Mouse (Mus musculus) spleen, embryonic (tissue): ENCODE measurements around the gene Lcn12.

Experiments used
- CTCF ChIA-PET: fragments of 350-600 bp; sonication (Branson Sonifier 250); formaldehyde crosslinking; loops from one replicate; lab custom pipeline; 2022; lab: Charles Lee

The Lcn12 gene

DNA sequence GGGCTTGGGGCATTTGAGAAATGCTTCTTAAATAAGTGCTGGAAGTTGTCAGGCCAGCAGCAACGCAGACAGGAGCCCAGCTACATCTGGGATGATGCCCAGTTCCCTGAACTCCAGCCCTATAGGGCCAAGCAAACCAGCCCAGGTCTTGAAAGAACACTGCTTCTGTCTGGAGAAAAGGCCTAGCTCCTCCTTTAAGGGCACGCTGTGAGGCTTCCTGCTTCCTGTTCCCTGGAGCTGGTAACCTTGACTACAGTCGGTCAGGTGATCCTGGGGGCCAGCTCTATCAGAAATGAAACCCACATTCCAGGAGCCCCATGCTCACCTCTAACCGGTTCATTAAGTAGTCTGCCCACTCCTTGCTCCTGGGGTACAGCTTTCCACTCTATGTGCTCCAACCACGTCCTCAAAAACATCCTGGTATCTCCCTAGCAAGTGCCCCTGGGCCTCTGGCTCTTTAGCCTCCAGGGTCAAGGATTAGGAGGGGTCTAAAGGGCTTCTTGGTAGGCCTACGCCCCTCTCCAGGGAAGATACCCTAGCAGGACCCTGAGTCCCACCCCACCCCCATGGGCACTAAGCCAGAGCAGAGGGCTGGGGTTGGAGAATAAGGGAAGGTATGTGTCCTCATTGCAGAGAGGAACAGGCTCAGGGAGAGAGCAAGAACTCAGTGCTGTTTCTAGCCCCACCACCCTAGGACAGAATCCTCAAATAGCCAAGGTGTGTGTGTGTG, 4.3 kb upstream of the Lcn12 start:
- CTCF ChIA-PET: no interaction called here

- CTCF ChIA-PET: no interaction called here
These were observed 2.8 kb upstream of the Lcn12 start for GRCm38 (mm10) chr2:25496462-25496861.

- CTCF ChIA-PET: no interaction called here
These were observed 723 bp downstream of the Lcn12 start for GRCm38 (mm10) chr2:25492988-25493387.

- CTCF ChIA-PET: no interaction called here
These were observed 5.0 kb downstream of the Lcn12 start for GRCm38 (mm10) chr2:25488671-25489068.

DNA sequence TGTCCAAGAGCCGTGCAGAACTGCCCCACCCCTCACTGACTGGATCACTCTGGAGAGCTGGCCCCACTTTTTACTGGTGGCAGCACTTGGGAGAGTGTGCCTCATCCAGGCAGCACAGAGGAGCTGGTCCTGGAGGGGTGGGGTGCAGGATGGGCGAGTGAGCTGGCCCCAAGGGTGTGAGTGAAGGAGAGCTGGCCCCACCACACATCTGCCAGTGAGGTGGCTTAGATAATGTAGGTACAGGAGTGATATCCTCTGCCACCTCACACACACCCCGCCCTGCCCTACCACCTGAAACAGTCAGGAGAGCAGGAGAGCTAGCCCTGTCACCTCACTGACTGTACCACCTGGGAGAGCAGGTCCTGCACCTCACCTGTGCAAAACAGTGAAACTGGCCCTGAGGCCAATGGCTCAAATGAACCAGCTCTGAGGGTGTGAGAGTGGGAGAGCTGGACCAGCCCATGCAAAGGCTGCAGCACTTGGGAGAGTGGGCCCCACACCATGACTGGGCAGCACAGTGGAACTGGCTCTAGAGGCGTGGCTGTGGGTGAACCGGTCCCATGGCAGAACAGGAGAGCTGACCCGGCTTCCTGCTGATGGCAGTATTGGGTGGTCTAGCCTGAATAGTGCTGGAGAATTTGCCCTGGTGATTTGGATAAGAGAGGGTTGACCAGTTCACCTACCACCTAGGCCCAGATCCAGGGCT, 5.6 kb downstream of the Lcn12 start:
- CTCF ChIA-PET: no interaction called here

DNA sequence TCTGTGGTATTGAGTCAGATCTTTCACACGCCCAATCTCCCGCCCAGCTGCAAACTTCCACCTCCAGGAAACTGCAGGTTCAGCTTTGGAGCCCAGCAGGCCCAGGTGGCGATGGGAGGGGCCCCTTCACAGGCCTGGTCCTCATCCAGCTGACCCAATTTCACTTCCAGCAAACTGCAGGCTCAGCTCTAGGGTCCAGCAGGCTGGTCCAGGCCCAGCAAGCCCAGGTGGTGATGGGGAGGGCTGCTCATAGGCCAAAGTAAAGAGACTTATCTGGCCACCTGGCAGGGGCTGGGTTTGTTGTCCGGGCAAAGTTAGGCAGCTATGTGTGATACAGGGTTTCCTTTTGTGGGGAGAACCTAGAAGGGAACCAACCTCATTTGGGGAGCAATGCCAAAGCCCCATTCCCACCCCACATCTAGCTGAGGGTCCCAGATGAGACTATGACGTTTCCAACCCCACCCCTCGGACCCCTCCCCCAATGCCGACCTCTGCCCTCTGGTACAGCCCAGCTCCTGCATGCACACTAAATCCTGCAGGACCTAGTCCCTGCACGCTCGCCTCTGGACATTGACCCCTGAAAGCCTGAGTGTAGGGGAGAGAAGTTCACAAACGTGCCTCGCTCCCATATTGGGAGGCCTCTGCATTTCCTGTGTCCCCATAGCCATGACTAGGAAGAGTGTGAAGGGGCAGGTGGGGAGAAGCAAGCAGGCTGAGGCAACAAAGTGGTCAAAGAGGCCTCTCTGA, 8.6 kb downstream of the Lcn12 start:
- CTCF ChIA-PET: interaction anchor here (0.7 kb wide), 1 partner anchor 66 kb away, joined by 3 read pairs; no protein-coding TSS in a partner anchor

DNA sequence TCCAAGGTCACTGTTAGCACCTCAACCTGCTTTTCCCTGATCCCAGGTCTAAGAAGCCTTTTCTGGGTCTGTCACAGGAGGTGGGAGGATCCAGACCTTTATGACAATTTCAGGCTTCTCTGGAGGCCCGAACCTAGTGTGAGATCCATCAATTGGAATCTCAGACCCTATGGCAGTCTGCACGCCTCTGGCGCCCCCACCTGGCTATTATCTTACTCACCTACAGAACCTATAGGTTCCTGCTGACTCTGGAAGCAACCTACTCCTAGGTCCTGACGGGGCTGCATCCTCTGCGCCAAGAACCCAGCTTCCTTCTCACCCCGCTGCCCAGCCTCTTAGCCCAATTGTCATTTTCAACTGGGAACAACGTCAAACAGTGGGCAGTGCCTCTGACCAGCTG, 10.7 kb downstream of the Lcn12 start:
- CTCF ChIA-PET: interaction anchor here (0.7 to 1.1 kb wide), 2 partner anchors 60 to 233 kb away, joined by 4 to 6 read pairs; partner anchors contain the start of gene Fut7

- CTCF ChIA-PET: no interaction called here
These were observed 13.2 kb downstream of the Lcn12 start for GRCm38 (mm10) chr2:25480541-25480940.

DNA sequence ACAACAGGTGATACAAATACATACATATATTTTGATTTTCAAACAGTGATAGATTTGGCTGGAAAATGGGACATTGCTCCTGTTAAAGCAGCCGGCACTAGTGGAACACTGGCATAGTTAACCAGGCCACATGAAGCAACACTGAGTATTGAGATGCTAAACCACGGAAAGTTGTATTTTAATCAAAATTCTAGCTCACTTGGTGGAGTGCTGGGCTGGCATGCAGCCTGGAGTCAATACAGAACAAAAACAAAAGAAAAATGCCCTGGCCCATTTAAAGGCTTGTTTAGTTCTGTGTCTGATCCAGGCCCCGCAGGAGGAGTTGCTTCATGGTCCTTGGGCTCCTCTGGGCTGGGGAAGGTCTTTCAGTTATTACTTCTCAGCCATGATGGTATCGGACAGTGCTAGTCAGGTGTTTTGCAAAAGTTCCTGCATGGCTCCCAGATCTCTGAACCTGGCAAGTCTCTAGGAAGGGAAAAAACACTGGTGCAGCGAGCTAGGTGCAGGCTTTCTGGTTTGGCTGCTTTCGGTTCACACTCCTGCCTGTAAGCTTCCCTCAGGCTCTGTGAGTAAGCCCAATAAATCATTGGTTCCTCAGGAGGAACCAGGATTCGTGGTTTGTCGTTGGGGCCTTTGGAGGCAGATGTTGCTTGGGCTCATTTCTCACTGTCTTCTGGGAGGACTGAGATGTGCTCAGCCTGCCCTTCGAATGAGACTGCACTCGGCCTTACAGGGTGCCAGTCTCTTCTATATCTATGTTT, 14.0 kb downstream of the Lcn12 start:
- CTCF ChIA-PET: no interaction called here

GRCm38 (mm10) chr2:25477967-25478675, 15.6 kb downstream of the Lcn12 start:
- CTCF ChIA-PET: no interaction called here

- CTCF ChIA-PET: no interaction called here
These were observed 16.2 kb downstream of the Lcn12 start for GRCm38 (mm10) chr2:25477541-25477940.

DNA sequence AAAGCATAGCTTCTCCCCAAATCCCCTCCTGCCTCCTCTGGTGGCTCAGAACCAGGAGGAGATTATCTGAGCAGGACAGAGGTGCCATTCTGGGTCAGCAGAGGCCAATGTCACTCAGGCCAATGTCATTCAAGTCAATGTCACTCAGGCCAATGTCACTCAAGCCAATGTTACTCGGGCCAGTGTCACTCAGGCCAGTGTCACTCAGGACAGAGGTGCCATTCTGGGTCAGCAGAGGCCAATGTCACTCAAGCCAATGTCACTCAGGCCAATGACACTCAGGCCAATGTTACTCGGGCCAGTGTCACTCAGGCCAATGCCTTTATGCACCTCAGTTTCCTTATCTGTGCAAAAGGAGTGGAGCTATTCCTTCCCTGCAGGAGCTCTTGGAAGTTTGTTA, 21.2 kb downstream of the Lcn12 start:
- CTCF ChIA-PET: interaction anchor here (0.7 kb wide), 1 partner anchor 16 kb away, joined by 3 read pairs; the partner anchor contains the start of gene Clic3

GRCm38 (mm10) chr2:25469969-25470368, 23.7 kb downstream of the Lcn12 start, which contains the start of gene Ptgds:
Ptgds (minus strand) TSS chr2:25470046.
- CTCF ChIA-PET: interaction anchor here (0.7 kb wide), 1 partner anchor 46 kb away, joined by 3 read pairs; no protein-coding TSS in a partner anchor

GRCm38 (mm10) chr2:25468962-25469915, 24.5 kb downstream of the Lcn12 start:
- CTCF ChIA-PET: interaction anchor here (0.7 kb wide), 1 partner anchor 46 kb away, joined by 3 read pairs; no protein-coding TSS in a partner anchor

- CTCF ChIA-PET: no interaction called here
These were observed 26.0 kb downstream of the Lcn12 start for GRCm38 (mm10) chr2:25467606-25468303.

DNA sequence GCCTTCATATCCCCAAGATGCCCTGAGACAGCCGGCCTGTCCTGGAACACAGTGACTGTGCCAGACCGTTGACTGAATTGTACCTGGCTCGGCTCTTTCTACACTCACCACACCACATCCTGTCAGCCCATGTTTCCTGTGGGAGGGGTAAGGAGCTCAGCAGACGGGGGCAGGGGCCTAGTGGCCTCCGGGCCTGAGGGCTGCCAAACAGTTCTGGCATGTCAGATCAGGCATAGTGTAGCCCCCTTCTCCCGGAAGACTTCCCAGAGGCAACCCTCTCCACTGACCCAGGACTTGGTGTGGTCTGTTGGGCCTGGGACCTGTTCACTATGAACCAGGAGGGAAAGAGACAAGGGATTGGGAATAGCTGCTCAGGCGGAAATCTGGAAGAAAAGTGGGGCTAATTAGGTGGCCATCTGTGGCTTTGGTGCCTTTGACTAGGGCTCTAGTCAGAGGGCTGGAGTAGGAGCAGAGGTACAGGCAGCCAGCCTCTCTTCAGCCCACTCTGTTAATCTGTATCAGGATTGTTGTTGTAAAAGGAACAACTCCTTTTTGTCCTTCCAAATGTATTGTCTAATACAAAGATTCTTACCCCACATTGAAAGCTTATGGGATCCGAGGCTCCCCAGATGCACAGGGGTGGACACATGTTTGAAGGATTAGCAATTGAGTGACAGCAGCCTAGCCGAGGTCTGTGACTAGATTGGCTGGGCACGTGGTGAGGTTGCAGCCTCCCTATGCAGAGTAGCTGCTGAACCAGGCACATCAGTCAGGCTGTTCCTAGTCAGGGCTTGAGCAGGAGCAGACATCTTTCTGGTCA, 27.7 kb downstream of the Lcn12 start:
- CTCF ChIA-PET: interaction anchor here (0.6 to 1.4 kb wide), 2 partner anchors 9 to 41 kb away, joined by 3 to 4 read pairs; no protein-coding TSS in a partner anchor

GRCm38 (mm10) chr2:25465256-25465655, 28.5 kb downstream of the Lcn12 start:
- CTCF ChIA-PET: no interaction called here

DNA sequence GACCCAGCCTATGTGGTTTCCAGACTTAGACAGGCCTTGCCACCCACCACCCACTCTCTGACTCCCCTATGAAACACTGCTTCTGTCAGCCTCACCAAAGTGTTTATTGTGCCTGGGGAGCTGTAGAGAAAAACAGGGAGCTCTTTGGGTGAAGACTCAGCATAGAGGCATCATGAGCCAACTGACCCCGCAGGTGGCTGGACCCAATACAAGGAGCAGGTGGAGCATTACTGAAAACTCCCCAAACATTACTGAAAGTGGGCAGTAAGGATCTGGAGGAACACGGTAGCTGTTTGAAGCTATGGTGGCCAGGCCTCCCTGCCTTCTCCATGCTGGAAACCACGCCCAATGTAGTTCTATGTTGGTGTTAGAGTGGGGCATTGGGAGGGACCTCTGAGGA, 30.1 kb downstream of the Lcn12 start:
- CTCF ChIA-PET: interaction anchor here (0.8 kb wide), 1 partner anchor 18 kb away, joined by 3 read pairs; no protein-coding TSS in a partner anchor
